9 mouse cellular contexts compared by ENCODE assay signal in the genomic region with DNA sequence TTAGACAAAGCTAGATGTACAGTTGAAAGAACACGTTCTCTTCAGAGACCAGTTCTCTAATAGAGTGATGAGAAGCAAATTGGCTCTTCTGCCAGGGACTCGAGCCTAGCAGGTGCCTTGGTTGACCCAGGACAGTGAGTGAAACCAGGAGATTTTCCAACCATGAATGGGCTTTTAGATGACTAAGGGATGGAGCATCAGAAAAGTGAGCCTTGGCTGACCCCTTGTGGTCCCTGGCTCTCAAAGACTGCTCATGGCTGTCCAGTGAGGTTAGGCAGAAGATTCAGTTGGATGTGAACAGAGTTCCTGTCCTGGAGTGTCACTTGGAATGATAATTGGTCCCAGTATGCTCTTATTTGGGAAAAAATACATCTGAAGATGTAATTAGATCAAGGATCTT.
A peak's percentile ranks its signal among the peaks of the same experiment; 100 is the strongest.
DNase-seq lines count a peak whose midpoint lies in the region; ATAC-seq and TF ChIP-seq lines count a peak whose summit lies in the region.
"Had no signal": no experiment of that assay in that cellular context is flagged by ENCODE, and none has a peak within 500 bp of the region (broad histone marks: within the 10 kb centered on the region; RNA-seq: fewer than 3 reads in every experiment).

No protein-coding gene starts in this region.

- in situ Hi-C loops in ES-E14 (cut with MboI; ENCODE audit: low sequenced_read_pairs in 2 of 2, unreplicated experiment in 2 of 2) = loop anchor here (25.0 kb wide), 2 partner anchors 302 to 477 kb away; no protein-coding TSS in a partner anchor

- ATAC-seq in heart, embryonic 12.5 days (ENCODE audit: insufficient number of reproducible peaks, low FRiP score) = no peak; the same call in 1 of the 2 replicates

- H3K4me1 ChIP-seq in heart, embryonic 12.5 days (replicated peaks) = no peaks in the 10 kb centered on the region
- peaks cover 0 to 9% of the 10 kb centered on the region in 2 experiments; a peak in 1 of 4 replicates for H3K4me1 ChIP-seq in ES-E14 (ENCODE audit: control insufficient read depth in 2 of 2, insufficient read depth in 2 of 2, low read length in 2 of 2, poor library complexity in 1 of 2)

- DNase-seq in heart, adult 11 months = peak; percentile 89
- DNase-seq in ES-E14 (ENCODE audit: low read depth, low spot score) = peak; percentile 34
- peak; percentile 33 for DNase-seq in cerebellum, adult 9-11 months
- DNase-seq in gastrocnemius, adult 8-10 months (ENCODE audit: low spot score in 2 of 2) = peak; percentile 44 to 48
- DNase-seq in layer of hippocampus, adult 18-20 months (ENCODE audit: low spot score in 2 of 2) = peak; percentile 10 to 49
- peak; percentile 35 to 51 for DNase-seq in lung, postnatal 4 days
- DNase-seq in thymus, adult 18-20 months = no peak

- H3K36me3 ChIP-seq in heart, embryonic 12.5 days = no peaks in the 10 kb centered on the region
- H3K36me3 ChIP-seq in ES-E14 (ENCODE audit: control insufficient read depth, insufficient read depth, low read length, poor library complexity, severe bottlenecking) = no peaks in the 10 kb centered on the region
- H3K36me3 ChIP-seq: G1E had no signal

- H3K4me2 ChIP-seq in heart, embryonic 12.5 days = no peak overlapping the region

- H3K27ac ChIP-seq in heart, embryonic 12.5 days (ENCODE audit: poor library complexity, severe bottlenecking) = no peak overlapping the region
- no peak overlapping the region for H3K27ac ChIP-seq in ES-E14 (ENCODE audit: insufficient read depth, low read depth, low read length, poor library complexity, severe bottlenecking)

- peaks cover 4% of the 10 kb centered on the region; the same call in 1 of the 2 replicates for H3K27me3 ChIP-seq in heart, embryonic 12.5 days (replicated peaks)

- no peaks in the 10 kb centered on the region for H3K9me3 ChIP-seq in heart, embryonic 12.5 days (replicated peaks)
- H3K9me3 ChIP-seq in ES-E14 (ENCODE audit: control insufficient read depth, insufficient read depth, low read depth, low read length) = no peaks in the 10 kb centered on the region
- H3K9me3 ChIP-seq: G1E had no signal

- WGBS in heart, embryonic 12.5 days = 37% methylated on average over 2 of the region's 2 CpGs

- no peak overlapping the region for H3K4me3 ChIP-seq in heart, embryonic 12.5 days
- H3K4me3 ChIP-seq in ES-E14 (ENCODE audit: insufficient read depth in 1 of 2, low read depth in 1 of 2, low read length in 2 of 2, poor library complexity in 1 of 2, severe bottlenecking in 1 of 2) = no peak overlapping the region

- no peak overlapping the region for H3K9ac ChIP-seq in heart, embryonic 12.5 days
- H3K9ac ChIP-seq in ES-E14 (ENCODE audit: insufficient read depth, low read depth, low read length, poor library complexity, severe bottlenecking) = no peak overlapping the region

TF ChIP-seq in ES-E14, 5 proteins besides CTCF, POLR2A, EP300 and RAD21:
- TF ChIP-seq HCFC1 (IDR thresholded peaks at IDR 0.05; ENCODE audit: borderline replicate concordance, insufficient read depth, low read length) (no peak), ZC3H11A (IDR thresholded peaks at IDR 0.05; ENCODE audit: borderline replicate concordance, low read depth, low read length) (peak; percentile 90), ZNF384 (IDR thresholded peaks at IDR 0.05; ENCODE audit: low read depth, low read length) (no peak), MAFK (IDR thresholded peaks at IDR 0.05; ENCODE audit: insufficient read depth, low read depth, low read length) (0 out of 2 replicates have a peak, but pooled peaks have one; percentile 42), CHD2 (IDR thresholded peaks at IDR 0.05; ENCODE audit: low read depth, low read length) (no peak)

Comparison
In these comparisons a context has a peak if more than half of its experiments do, and no peak if none do; other contexts are left out.
1. DNase-seq: peak in heart, adult 11 months (single experiment), ES-E14 (single experiment), cerebellum, adult 9-11 months (single experiment), gastrocnemius, adult 8-10 months (2 of 2), layer of hippocampus, adult 18-20 months (2 of 2) and lung, postnatal 4 days (2 of 2); none in thymus, adult 18-20 months (0 of 2).